Mouse (Mus musculus) regulatory T cell (primary cell): ENCODE results near the gene Pclaf.

Experiments used
- in situ Hi-C: fragments of 300-600 bp; cut with MboI, MseI; formaldehyde crosslinking; loops from one replicate; pipeline ENCODE4 v1.15.1; 2025; ENCODE audit warnings: high pct_unique_total_duplicates

Pclaf gene

GRCm38 (mm10) chr9:65890143-65890628 is at the start of gene Pclaf:
Gene Pclaf (plus strand): TSS chr9:65890237.
- in situ Hi-C loops = no loop called here

GRCm38 (mm10) chr9:65844421-65845165 is 45.4 kb upstream of the Pclaf start:
- in situ Hi-C loops = loop anchor here (10.0 kb wide), 2 partner anchors 70 to 240 kb away; no protein-coding TSS in a partner anchor

- in situ Hi-C loops = loop anchor here (10.0 kb wide), 2 partner anchors 73 to 243 kb away; no protein-coding TSS in a partner anchor
Observed at GRCm38 (mm10) chr9:65848154-65848553, 41.9 kb upstream of the Pclaf start.

GRCm38 (mm10) chr9:65850203-65850602 is 39.8 kb upstream of the Pclaf start:
- in situ Hi-C loops = loop anchor here (5.0 kb wide), 1 partner anchor 98 kb away; no protein-coding TSS in a partner anchor

GRCm38 (mm10) chr9:65859656-65860055 is 30.4 kb upstream of the Pclaf start:
- in situ Hi-C loops = no loop called here

- in situ Hi-C loops = no loop called here
Observed at GRCm38 (mm10) chr9:65884564-65885315, 5.3 kb upstream of the Pclaf start.

- in situ Hi-C loops = no loop called here
Observed at GRCm38 (mm10) chr9:65891126-65891525, 1.1 kb downstream of the Pclaf start.

- in situ Hi-C loops = no loop called here
Observed at GRCm38 (mm10) chr9:65896977-65897376, 6.9 kb downstream of the Pclaf start.

- in situ Hi-C loops = no loop called here
Observed at GRCm38 (mm10) chr9:65902879-65903278, 12.8 kb downstream of the Pclaf start.

- in situ Hi-C loops = no loop called here
Observed at GRCm38 (mm10) chr9:65903419-65903818, 13.4 kb downstream of the Pclaf start.

GRCm38 (mm10) chr9:65908394-65909300 is 18.6 kb downstream of the Pclaf start, which contains the start of the genes Trip4 and Csnk1g1:
Gene Trip4 (minus strand): TSS chr9:65908794.
Gene Csnk1g1 (plus strand): TSS chr9:65908924.
- in situ Hi-C loops = no loop called here

GRCm38 (mm10) chr9:65909301-65909801 is 19.3 kb downstream of the Pclaf start:
- in situ Hi-C loops = no loop called here

GRCm38 (mm10) chr9:65909837-65910236 is 19.8 kb downstream of the Pclaf start:
- in situ Hi-C loops = no loop called here

GRCm38 (mm10) chr9:65913976-65914375 is 23.9 kb downstream of the Pclaf start:
- in situ Hi-C loops = no loop called here

GRCm38 (mm10) chr9:65917015-65917414 is 27.0 kb downstream of the Pclaf start:
- in situ Hi-C loops = no loop called here

GRCm38 (mm10) chr9:65928456-65928855 is 38.4 kb downstream of the Pclaf start:
- in situ Hi-C loops = no loop called here

GRCm38 (mm10) chr9:65929826-65930225 is 39.8 kb downstream of the Pclaf start:
- in situ Hi-C loops = no loop called here

GRCm38 (mm10) chr9:65937566-65937965 is 47.5 kb downstream of the Pclaf start:
- in situ Hi-C loops = no loop called here

GRCm38 (mm10) chr9:65951082-65951587 is 61.1 kb downstream of the Pclaf start:
- in situ Hi-C loops = no loop called here
